Mouse (Mus musculus) yolk sac, embryonic 10.5 days (tissue): ENCODE data around the gene Tgif2lx2.
"Not testable (repeated sequence)": the region's sequence is repeated elsewhere in the genome, so short reads cannot be mapped to it uniquely, and the experiment has no call there.

Experiments
- DNase-seq: peaks from one replicate; pipeline ENCODE4 v3.0.0-alpha.2; 2017; ENCODE audit warnings: low spot score

Gene Tgif2lx2

DNA sequence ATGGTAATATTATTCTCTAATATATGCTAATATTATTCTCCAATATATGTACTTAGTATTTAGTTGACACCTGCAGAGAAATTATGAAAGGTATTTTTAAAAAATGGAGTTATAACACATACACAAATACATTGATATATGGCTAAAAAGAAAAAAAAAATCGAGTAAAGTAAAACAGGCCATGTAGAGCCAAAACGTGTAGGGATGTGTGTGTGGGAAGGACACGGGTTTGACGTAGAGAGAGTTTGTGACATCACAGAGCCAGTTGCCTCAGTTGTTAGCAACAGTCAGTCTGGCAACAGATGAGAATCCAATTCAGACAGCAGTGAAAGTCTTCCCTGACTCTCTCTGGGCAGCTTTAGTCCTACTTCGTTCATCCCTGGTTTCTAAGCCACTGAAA is at the start of gene Tgif2lx2:
TSS of gene Tgif2lx2 (plus strand) at position 301 of the 400 bp plus-strand sequence.
- not testable (repeated sequence) for DNase-seq
